Mouse (Mus musculus) heart, adult 11 months (tissue): ENCODE results near the gene Usp8.
A peak's percentile ranks its signal among the peaks of the same experiment; 100 is the strongest.

ENCODE experiments used
- DNase-seq: peaks from one replicate; pipeline ENCODE4 v3.0.0; 2022

Usp8 gene

DNA sequence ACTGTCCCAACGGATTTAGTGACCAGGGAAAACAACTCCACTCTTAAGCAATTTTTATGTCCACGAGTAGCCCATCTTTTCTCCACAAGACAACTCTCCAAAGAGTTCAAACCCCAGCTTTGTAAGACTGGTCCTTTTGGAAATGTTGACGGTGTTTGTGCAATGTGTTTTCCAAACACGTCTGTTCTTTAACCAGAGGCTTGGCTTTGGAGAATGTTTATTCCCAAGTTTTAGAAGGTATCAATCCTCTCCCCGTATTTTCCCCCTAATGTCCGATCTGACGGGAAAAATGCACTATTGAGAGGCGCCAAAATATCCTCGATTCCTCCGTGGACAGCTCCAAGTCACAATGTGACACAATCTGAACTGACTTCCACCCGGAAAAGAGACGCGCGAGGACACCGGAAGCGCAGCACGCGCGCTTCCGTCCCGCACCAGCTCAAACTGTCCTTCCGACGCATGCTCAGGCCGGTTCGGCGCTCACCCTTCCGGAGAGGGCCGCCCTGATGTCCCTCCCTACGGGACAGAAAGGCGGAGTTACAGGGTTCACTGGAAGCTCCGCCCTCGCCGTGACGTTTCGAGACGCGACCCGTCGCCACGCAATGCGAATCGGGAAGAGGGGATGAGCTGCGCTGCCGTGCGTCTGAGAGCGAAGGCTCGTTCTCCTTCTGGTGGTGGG, at the start of gene Usp8:
TSS of gene Usp8 (plus strand) at position 570 of the 679 bp plus-strand sequence.
- peak; percentile 100 for DNase-seq

GRCm38 (mm10) chr2:126663481-126663880, 43.6 kb upstream of the Usp8 start:
- peak; percentile 28 for DNase-seq

DNA sequence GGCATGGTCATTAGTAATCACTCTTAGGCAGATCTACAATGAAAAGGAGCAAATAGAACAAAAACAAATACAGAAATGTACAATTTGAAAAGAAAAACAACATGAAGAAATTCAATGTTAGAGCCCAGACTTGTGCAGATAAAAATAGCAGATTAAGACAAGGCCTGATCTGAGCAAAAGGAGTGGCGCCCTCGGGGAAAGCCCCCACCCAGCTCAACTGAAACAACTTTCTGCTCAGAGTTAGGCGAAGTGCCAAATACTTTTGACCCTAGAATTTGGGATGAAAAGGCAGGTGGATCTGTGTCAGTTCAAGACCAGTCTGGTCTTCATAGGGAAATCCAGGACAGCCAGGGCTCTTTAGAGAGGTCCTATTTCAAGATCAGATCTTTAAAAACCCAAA, 41.1 kb upstream of the Usp8 start:
- DNase-seq = peak; percentile 35

- DNase-seq = no peak
Measured at GRCm38 (mm10) chr2:126668621-126669252, 38.4 kb upstream of the Usp8 start.

DNA sequence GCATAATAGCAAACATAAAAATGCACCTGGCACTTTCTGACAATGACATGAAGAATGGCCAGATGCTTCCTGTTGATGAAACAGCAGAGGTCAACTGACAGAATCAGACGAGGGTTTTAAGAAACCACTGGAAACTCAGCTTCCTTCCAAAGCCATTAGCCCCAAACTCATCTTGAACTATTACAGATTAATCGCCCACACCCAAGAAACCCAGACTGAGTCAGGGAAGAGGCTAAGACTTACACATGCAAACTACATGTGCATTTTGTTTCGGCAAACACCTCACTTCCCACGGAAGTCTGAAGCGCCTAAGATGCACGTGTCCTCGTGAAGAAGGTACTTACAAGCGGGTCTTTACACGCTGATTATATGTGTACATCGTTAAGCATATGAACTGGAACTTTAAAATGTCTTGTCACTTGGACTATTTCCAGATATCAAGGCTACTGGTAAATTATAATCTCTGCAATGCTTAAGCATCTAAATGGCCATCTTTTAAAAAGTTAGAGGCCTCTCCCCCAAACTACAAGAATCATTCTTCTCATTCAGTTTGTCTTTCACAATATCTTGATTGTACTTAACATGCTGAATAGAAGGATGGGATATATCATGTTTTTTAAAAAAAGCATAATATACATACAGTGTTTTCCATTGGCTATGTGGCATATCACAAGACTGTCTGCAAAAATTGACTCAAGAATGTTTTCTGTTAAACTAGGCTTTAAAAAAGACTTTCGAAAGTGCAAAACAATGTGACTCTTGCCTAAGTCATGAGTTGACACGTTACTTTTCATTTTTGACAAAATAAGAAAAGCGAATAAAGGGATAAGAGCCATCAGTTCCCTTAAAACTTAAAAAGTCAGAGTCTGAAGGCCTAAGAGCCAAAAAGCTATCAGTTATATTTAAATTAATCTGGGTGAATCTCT, 33.5 kb upstream of the Usp8 start:
- DNase-seq = no peak

DNA sequence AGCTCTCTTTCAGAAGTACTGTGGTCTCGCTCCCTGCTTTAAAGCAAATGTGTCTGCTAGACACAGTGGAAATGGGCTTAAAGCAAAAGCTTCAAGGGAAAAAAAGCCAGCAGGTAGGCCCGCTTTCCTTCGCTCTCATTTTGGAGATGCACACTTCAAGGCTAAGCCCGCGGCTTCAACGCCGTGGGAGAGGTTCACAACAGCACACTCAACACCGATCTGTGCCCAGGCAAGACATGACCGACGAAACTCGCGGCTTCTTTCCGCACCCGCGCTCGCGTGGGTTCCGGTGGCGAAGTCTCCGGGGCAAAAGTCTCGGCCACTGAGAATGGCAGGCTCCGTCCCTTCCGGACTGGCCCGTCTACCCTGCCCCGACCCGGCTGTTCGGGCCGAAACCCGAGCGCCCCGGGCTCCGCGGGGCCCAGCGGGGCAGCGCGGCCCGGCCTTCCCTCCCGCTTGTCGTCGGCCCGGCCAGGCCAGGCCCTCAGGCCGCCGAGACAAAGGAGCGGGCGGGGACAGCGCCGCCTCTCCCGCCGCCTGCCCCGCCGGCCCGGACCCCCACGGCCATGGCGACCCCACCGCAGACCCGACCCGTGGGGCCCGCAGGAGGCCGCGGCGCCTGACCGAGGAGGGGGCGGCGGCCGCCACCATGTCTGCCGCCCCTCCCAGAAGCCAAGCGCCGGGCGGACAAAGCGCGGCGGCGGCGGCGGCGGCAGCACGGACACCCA, 32.5 kb upstream of the Usp8 start:
- DNase-seq = no peak

DNA sequence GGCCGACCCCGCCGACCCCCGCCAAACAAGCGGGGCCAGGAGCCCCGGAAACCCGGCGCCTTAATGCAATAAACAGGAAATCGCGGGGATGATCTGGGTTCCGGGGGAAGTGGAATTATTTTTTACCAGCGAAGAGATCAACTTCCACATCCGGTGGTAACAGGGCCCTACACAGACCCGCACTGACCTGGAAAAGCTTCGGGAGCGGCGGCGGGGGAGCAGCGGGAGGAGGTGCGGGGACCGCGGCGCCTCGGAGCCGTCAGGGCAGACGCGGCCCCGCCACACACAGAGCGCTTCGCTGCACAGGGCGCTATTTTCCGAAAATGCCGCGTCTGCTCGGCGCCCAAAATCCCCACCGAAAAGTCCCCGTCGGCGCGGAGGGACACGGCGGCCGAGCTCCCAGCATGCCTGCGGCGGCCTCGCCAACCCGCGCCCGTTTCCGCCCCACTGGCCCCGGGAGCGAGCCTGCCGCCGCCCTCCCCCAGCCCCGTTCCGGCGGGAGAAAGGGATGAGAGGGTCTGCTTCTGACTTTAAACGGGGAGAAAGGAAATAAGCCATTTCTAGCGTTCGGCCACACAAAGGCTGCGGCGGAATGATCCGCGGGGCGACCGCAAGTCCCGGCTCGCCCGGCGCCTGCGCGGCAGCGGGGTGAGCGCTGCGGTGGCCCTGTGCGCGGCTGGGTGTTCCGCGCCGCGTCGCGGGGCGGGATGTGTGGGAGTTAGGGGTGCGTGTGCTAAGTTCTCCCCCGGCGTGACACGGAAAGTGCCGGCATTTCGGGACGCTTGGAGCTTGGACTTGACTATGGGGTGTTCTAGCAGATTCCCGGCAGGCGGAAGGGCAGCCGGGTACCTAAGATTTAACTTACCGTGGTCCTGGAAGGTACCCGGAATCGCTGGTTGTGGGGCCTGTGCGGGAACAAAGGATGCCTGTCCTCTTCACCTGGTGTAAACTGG, 31.7 kb upstream of the Usp8 start:
- DNase-seq = peak; percentile 99

DNA sequence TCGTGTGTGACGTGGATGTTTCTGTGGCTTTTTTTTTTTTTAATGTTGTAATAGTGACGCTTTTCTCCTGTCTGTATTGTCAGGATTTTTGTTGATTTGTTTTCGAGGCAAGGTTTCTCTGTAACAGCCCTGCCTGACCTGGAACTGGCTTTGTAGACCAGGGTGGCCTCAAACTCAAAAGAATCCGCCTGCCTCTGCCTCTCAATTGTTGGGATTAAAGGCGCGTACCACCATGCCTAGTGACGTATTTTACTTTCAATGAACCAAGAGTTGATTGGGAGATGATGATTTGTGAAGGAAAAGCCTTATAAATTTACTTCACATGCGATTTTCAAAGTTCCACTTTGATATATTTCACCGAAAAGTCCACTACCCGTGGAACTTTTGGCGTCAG, 31.0 kb upstream of the Usp8 start, which contains the start of gene Gabpb1:
TSS of gene Gabpb1 (minus strand) at position 216 of the 394 bp plus-strand sequence.
- DNase-seq = no peak

GRCm38 (mm10) chr2:126677366-126677765, 29.8 kb upstream of the Usp8 start:
- no peak for DNase-seq

- peak; percentile 96 for DNase-seq
Measured at GRCm38 (mm10) chr2:126682333-126682732, 24.8 kb upstream of the Usp8 start.

DNA sequence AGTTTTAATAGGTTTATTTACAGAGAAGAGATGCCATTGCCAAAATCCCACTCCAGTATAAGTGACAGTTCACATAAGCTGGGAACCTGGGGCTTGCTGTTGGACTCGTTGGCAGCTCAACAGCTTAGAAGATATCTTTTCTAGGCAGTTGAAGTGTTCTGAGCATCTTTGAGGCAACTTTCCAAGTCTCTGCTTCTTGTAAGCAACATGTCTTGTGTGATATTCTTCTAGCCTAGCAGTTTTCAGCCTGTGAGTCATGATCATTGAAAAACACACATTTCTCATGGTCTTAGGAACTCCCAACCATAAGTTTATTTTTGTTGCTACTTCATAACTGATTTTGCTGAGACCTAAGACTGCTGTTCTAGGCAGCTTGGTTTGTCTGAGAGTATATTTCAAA, 24.2 kb upstream of the Usp8 start:
- peak; percentile 42 for DNase-seq

DNA sequence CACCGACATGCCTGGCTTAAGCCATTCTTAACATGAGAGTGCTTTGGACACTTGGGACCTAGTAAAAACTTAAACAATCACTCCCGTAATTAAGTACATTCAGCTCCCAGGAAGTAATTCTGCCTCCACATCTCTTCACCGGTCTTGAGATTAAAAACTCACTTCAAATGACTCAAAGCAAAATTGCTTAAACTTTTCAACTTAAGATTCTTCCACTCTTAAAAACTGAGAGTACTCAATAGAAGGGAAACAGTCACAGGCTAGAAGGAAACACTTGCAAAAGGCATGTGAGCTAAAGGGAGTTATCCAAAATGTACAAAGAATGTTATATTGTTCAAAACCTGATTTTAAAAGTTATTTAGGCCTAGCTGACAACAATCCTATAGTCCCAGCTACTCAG, 15.8 kb upstream of the Usp8 start:
- no peak for DNase-seq

DNA sequence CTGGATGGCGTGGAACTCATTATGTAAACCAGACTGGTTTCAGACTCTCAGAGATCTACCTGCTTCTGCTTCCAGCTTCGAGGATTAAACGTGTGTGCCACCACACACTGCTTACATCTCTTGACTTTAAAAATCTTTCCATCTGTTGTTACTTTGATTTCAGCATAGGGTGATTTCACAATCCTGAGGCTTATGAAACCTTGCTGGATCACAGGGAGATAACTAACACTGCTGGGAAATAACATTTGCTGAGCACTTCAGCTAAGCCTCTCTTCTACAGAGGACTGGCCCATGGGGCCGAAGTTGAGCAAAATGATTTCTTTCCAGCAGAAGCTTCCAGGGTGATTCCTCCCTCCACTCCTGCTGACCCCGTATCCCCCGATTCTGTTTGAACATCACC, 11.8 kb upstream of the Usp8 start:
- DNase-seq = peak; percentile 89

- no peak for DNase-seq
Measured at GRCm38 (mm10) chr2:126707438-126707779, 281 bp downstream of the Usp8 start.

GRCm38 (mm10) chr2:126708361-126708760, 1.2 kb downstream of the Usp8 start:
- peak; percentile 46 for DNase-seq

DNA sequence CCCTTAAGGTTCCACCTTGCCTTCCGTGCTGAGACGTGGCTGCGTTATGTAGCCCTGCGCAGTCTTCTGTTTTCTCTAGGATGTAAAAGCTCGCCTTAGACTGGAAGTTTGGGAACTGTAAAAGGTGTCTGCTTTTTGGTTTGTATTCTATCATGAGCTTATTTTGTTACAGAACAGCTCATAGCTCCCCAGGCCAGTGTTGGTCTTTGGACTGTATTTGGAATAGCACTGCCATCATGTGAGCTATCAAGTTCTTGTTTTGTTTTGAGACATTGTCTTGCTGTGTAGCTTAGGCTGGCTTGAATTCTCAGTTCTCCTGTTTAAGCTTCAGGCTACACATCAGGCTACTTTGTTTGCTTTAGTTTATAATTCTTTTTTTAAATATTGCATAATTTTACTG, 5.4 kb downstream of the Usp8 start:
- peak; percentile 35 for DNase-seq

GRCm38 (mm10) chr2:126712950-126713349, 5.8 kb downstream of the Usp8 start:
- DNase-seq = peak; percentile 57

- DNase-seq = peak; percentile 53
Measured at GRCm38 (mm10) chr2:126729207-126729606, 22.1 kb downstream of the Usp8 start.

- no peak for DNase-seq
Measured at GRCm38 (mm10) chr2:126730502-126730901, 23.4 kb downstream of the Usp8 start.

DNA sequence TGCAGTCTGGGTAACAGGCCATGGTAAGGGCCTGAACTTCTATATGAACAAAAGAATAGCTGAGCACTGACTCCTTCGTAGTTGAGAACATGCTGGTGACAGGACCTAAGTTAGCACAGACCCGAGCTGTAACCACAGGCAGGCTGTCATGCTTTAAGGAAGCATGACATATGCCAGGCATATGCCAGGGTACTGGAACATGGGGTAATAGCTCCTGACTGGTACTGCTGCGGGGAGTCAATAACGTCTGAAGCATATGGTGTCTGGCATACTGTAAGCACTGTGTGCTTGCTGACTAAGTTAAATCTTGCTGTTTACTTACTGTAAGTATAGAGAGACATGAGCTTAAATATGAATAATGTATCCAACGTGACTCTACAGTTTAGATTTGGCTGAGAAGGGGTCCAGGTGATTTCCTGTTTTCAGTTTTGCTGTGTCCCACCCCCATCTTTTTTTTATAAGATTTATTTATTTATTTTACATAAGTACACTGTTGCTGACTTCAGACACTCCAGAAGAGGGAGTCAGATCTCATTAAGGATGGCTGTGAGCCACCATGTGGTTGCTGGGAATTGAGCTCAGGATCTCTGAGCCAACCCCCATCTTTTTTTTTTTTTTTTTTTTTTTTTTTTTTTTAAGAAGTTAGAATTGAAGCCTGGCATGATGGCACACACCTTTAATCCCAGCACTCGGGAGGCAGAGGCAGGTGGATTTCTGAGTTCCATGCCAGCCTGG, 28.4 kb downstream of the Usp8 start:
- DNase-seq = peak; percentile 61

DNA sequence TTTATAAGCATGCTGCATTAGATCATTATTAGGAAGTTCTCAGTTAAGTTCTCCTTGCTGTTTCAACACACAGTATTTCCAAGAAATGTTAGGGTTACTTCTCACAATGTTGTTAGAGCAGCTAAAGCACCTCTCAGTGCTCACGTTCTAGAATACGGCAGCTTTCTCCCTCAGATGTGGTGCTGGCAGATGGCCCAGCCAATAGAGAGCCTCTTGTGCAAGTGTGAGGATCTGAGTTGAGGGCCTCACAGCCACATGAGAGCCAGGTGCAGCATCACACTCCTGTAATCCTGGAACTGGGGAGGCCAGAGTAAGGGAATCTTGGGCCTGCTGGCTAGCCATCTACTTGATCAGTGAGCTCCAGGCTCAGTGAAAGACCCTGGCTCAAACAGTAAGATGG, 33.2 kb downstream of the Usp8 start:
- DNase-seq = peak; percentile 67
